Mouse (Mus musculus) MEL (cell line): ENCODE data around the gene Glp2r. TPM values are rescaled to one million over a fixed set of nuclear protein-coding genes. Genes with fewer than 3 reads are reported as not detected.

ENCODE experiments used
- DNase-seq: peaks from one replicate; pipeline ENCODE4 v3.0.0; 2011; ENCODE audit warnings: low read depth, low spot score
- H3K27ac ChIP-seq: 2 replicates; pipeline ENCODE4 v1.5.1; 2012; ENCODE audit warnings: low read depth, mild to moderate bottlenecking, control low read depth, low read length, moderate library complexity; ENCODE audit not compliant: control insufficient read depth
- H3K27me3 ChIP-seq, 2 experiments: fragments of 150-350 bp in 1 of 2; sonication (generic) in 1 of 2; 2 replicates each; pipeline ENCODE4 v1.6.1; 2012; ENCODE audit warnings: low read length in 2 of 2, mild to moderate bottlenecking in 2 of 2, improper control_type of control experiment in 1 of 2, moderate library complexity in 1 of 2; ENCODE audit not compliant: insufficient read depth in 2 of 2, control insufficient read depth in 1 of 2
- H3K36me3 ChIP-seq, 2 experiments: 2 replicates each; pipeline ENCODE4 v1.6.1; 2012 to 2014; ENCODE audit warnings: low read length in 2 of 2, improper control_type of control experiment in 1 of 2, inconsistent platforms in 1 of 2, mild to moderate bottlenecking in 1 of 2; ENCODE audit not compliant: insufficient read depth in 2 of 2, control insufficient read depth in 1 of 2
- H3K4me1 ChIP-seq, 2 experiments: fragments of 150-350 bp in 1 of 2; sonication (generic) in 1 of 2; 2 replicates each; pipeline ENCODE4 v1.6.1; 2012; ENCODE audit warnings: low read length in 2 of 2, improper control_type of control experiment in 1 of 2, mild to moderate bottlenecking in 1 of 2; ENCODE audit not compliant: insufficient read depth in 2 of 2, control insufficient read depth in 1 of 2
- H3K4me3 ChIP-seq, 2 experiments: fragments of 150-350 bp in 1 of 2; sonication (generic) in 1 of 2; 2 replicates each; pipeline ENCODE4 v1.5.1; 2012; ENCODE audit warnings: low read depth in 2 of 2, low read length in 2 of 2, mild to moderate bottlenecking in 2 of 2, moderate library complexity in 2 of 2, control low read depth in 1 of 2, improper control_type of control experiment in 1 of 2; ENCODE audit not compliant: control insufficient read depth in 1 of 2, insufficient read depth in 1 of 2
- H3K79me2 ChIP-seq: 2 replicates; pipeline ENCODE4 v1.6.1; 2012; ENCODE audit warnings: mild to moderate bottlenecking, low read length, moderate library complexity; ENCODE audit not compliant: control insufficient read depth, poor library complexity, insufficient read depth
- H3K9ac ChIP-seq: 2 replicates; pipeline ENCODE4 v1.6.1; 2012; ENCODE audit warnings: low read depth, mild to moderate bottlenecking, control low read depth, low read length, moderate library complexity; ENCODE audit not compliant: control insufficient read depth, poor library complexity, severe bottlenecking
- H3K9me3 ChIP-seq: fragments of 150-350 bp; sonication (generic); replicated peaks from 2 replicates; pipeline ENCODE4 v1.6.1; 2012; ENCODE audit warnings: mild to moderate bottlenecking, low read length, improper control_type of control experiment, moderate library complexity; ENCODE audit not compliant: insufficient read depth
- CHD2 ChIP-seq: IDR thresholded peaks from 2 replicates; pipeline ENCODE4 v1.6.1; 2011; ENCODE audit warnings: low read length, improper control_type of control experiment
- CTCF ChIP-seq, 3 experiments: IDR thresholded peaks in 2 of 3; conservative IDR thresholded peaks in 1 of 3; 2 replicates each; pipeline ENCODE4 v1.5.1; 2011 to 2012; ENCODE audit warnings: low read length in 3 of 3, low read depth in 2 of 3, mild to moderate bottlenecking in 2 of 3, improper control_type of control experiment in 1 of 3, inconsistent platforms in 1 of 3, mixed read lengths in 1 of 3, moderate library complexity in 1 of 3; ENCODE audit not compliant: control insufficient read depth in 1 of 3, insufficient read depth in 1 of 3, poor library complexity in 1 of 3, severe bottlenecking in 1 of 3
- EP300 ChIP-seq, 2 experiments: IDR thresholded peaks; 2 replicates each; pipeline ENCODE4 v1.6.1; 2011; ENCODE audit warnings: improper control_type of control experiment in 2 of 2, low read length in 2 of 2, low read depth in 1 of 2, mild to moderate bottlenecking in 1 of 2
- GATA1 ChIP-seq: IDR thresholded peaks from 2 replicates; pipeline ENCODE4 v1.6.1; 2011; ENCODE audit warnings: low read depth, low read length, improper control_type of control experiment
- HCFC1 ChIP-seq: IDR thresholded peaks from 2 replicates; pipeline ENCODE4 v1.6.1; 2012; ENCODE audit warnings: low read depth, mild to moderate bottlenecking, inconsistent platforms, low read length, improper control_type of control experiment, moderate library complexity
- MAFK ChIP-seq: IDR thresholded peaks from 2 replicates; pipeline ENCODE4 v1.6.1; 2011; ENCODE audit warnings: low read depth, mild to moderate bottlenecking, low read length, improper control_type of control experiment, borderline replicate concordance
- MYB ChIP-seq: IDR thresholded peaks from 2 replicates; pipeline ENCODE4 v1.6.1; 2011; ENCODE audit warnings: mild to moderate bottlenecking, low read depth, low read length, improper control_type of control experiment
- NELFE ChIP-seq: IDR thresholded peaks from 2 replicates; pipeline ENCODE4 v1.6.1; 2011; ENCODE audit warnings: low read depth, low read length, improper control_type of control experiment
- POLR2A ChIP-seq, 2 experiments: IDR thresholded peaks; 2 replicates each; pipeline ENCODE4 v1.6.1; 2011 to 2012; ENCODE audit warnings: low read length in 2 of 2, mild to moderate bottlenecking in 2 of 2, control low read depth in 1 of 2, improper control_type of control experiment in 1 of 2, low read depth in 1 of 2, moderate library complexity in 1 of 2; ENCODE audit not compliant: control insufficient read depth in 1 of 2, insufficient read depth in 1 of 2, poor library complexity in 1 of 2
- RAD21 ChIP-seq: IDR thresholded peaks from 2 replicates; pipeline ENCODE4 v1.6.1; 2011; ENCODE audit warnings: mild to moderate bottlenecking, low read depth, low read length, improper control_type of control experiment
- SMC3 ChIP-seq: IDR thresholded peaks from 2 replicates; pipeline ENCODE4 v1.6.1; 2011; ENCODE audit warnings: low read depth, low read length, improper control_type of control experiment
- TAL1 ChIP-seq: IDR thresholded peaks from 2 replicates; pipeline ENCODE4 v1.6.1; 2012; ENCODE audit warnings: mild to moderate bottlenecking, inconsistent platforms, low read length, moderate library complexity, mixed read lengths
- TBP ChIP-seq: IDR thresholded peaks from 2 replicates; pipeline ENCODE4 v1.8.0; 2011; ENCODE audit warnings: low read depth, low read length, improper control_type of control experiment
- UBTF ChIP-seq: IDR thresholded peaks from 2 replicates; pipeline ENCODE4 v1.6.1; 2012; ENCODE audit warnings: low read depth, mild to moderate bottlenecking, inconsistent platforms, low read length, improper control_type of control experiment, moderate library complexity, borderline replicate concordance; ENCODE audit not compliant: insufficient read depth
- USF1 ChIP-seq: IDR thresholded peaks from 2 replicates; pipeline ENCODE4 v1.6.1; 2014; ENCODE audit warnings: low read depth, mild to moderate bottlenecking, inconsistent platforms, low read length, improper control_type of control experiment, moderate library complexity
- ZC3H11A ChIP-seq: IDR thresholded peaks from 2 replicates; pipeline ENCODE4 v1.6.1; 2012; ENCODE audit warnings: low read depth, mild to moderate bottlenecking, inconsistent platforms, low read length, improper control_type of control experiment
- ZKSCAN1 ChIP-seq: IDR thresholded peaks from 2 replicates; pipeline ENCODE4 v1.6.1; 2012; ENCODE audit warnings: low read depth, mild to moderate bottlenecking, inconsistent platforms, low read length, improper control_type of control experiment, moderate library complexity
- ZMIZ1 ChIP-seq: IDR thresholded peaks from 2 replicates; pipeline ENCODE4 v1.6.1; 2012; ENCODE audit warnings: low read depth, mild to moderate bottlenecking, inconsistent platforms, low read length, improper control_type of control experiment, moderate library complexity
- ZNF384 ChIP-seq: IDR thresholded peaks from 2 replicates; pipeline ENCODE4 v1.6.1; 2012; ENCODE audit warnings: low read depth, mild to moderate bottlenecking, inconsistent platforms, low read length, improper control_type of control experiment
- polyA plus RNA-seq, 2 experiments: library from polyadenylated mRNA; stranded (reverse) in 1 of 2; unstranded in 1 of 2; fragments of >175 nt in 1 of 2; fragments of >200 nt in 1 of 2; gene quantifications; 2 replicates each; pipeline versions ENCODE4 v1.2.1 to v1.2.4; 2012; ENCODE audit warnings: low replicate concordance in 2 of 2, low read depth in 1 of 2; ENCODE audit not compliant: insufficient read length in 2 of 2, insufficient read depth in 1 of 2, missing spikeins in 1 of 2
- total RNA-seq: library from RNA; depleted of rRNA; stranded (reverse); fragments of 300-350 nt; gene quantifications from 2 replicates; pipeline ENCODE4 v1.2.3, GENCODE M21; 2012

Gene Glp2r
- total and polyA plus RNA-seq, 3 experiments: not detected

- no peaks in the 10 kb centered on the region for H3K27me3 ChIP-seq
- no peaks in the 10 kb centered on the region for H3K4me1 ChIP-seq
- no peak overlapping the region for H3K27ac ChIP-seq
- no peaks in the 10 kb centered on the region for H3K36me3 ChIP-seq
- no peak for DNase-seq
- no peaks in the 10 kb centered on the region for H3K79me2 ChIP-seq
- no peak overlapping the region for H3K9ac ChIP-seq
- H3K9me3 ChIP-seq: no peaks in the 10 kb centered on the region
- no peak overlapping the region for H3K4me3 ChIP-seq
- no peak for TF ChIP-seq NELFE
- no peak for TF ChIP-seq MAFK
- no peak for TF ChIP-seq TBP
- TF ChIP-seq POLR2A (IDR thresholded peaks at IDR 0.05; ENCODE audit: control insufficient read depth in 1 of 2, insufficient read depth in 1 of 2, low read depth in 1 of 2, low read length in 2 of 2, poor library complexity in 1 of 2): no peak
- TF ChIP-seq ZNF384: no peak
- no peak for TF ChIP-seq CTCF (IDR thresholded peaks at IDR 0.05 in 2 of 3, conservative IDR thresholded peaks at IDR 0.05 in 1 of 3; ENCODE audit: control insufficient read depth in 1 of 3, insufficient read depth in 1 of 3, low read depth in 2 of 3, low read length in 3 of 3, poor library complexity in 1 of 3, severe bottlenecking in 1 of 3)
- no peak for TF ChIP-seq ZC3H11A
- no peak for TF ChIP-seq CHD2
- TF ChIP-seq UBTF: no peak
- TF ChIP-seq SMC3: no peak
- TF ChIP-seq MYB: no peak
- no peak for TF ChIP-seq ZKSCAN1
- no peak for TF ChIP-seq ZMIZ1
- no peak for TF ChIP-seq HCFC1
- no peak for TF ChIP-seq GATA1
- TF ChIP-seq RAD21: no peak
- TF ChIP-seq USF1: no peak
- TF ChIP-seq, all 39 proteins: peak for 0
Measured at GRCm38 (mm10) chr11:67670031-67670430, 100.9 kb downstream of the Glp2r start.

GRCm38 (mm10) chr11:67668460-67669007, 102.4 kb downstream of the Glp2r start:
- no peak overlapping the region for H3K4me3 ChIP-seq
- no peaks in the 10 kb centered on the region for H3K4me1 ChIP-seq
- no peak overlapping the region for H3K9ac ChIP-seq
- H3K36me3 ChIP-seq: no peaks in the 10 kb centered on the region
- no peak overlapping the region for H3K27ac ChIP-seq
- TF ChIP-seq TAL1 (no peak), EP300 (IDR thresholded peaks at IDR 0.05; ENCODE audit: low read depth in 1 of 2, low read length in 2 of 2) (no peak), POLR2A (IDR thresholded peaks at IDR 0.05; ENCODE audit: control insufficient read depth in 1 of 2, insufficient read depth in 1 of 2, low read depth in 1 of 2, low read length in 2 of 2, poor library complexity in 1 of 2) (no peak)
- DNase-seq: no peak
- H3K79me2 ChIP-seq: no peaks in the 10 kb centered on the region
- no peaks in the 10 kb centered on the region for H3K27me3 ChIP-seq
- no peaks in the 10 kb centered on the region for H3K9me3 ChIP-seq
